Mouse (Mus musculus) limb, embryonic 11.5 days (tissue): Measurements from ENCODE around the gene Adamts17. TPM values are rescaled to one million over a fixed set of nuclear protein-coding genes. Genes with fewer than 3 reads are reported as not detected.

Source experiments
- ATAC-seq: fragments of 200-750 bp; cut with Nextera tagmentation; 2 replicates; pipeline ENCODE4 v1.8.0; 2017; ENCODE audit warnings: low read depth; ENCODE audit not compliant: insufficient number of reproducible peaks, low FRiP score, low TSS enrichment
- DNase-seq: peaks from one replicate; pipeline ENCODE4 v3.0.0-alpha.2; 2015; ENCODE audit warnings: low spot score
- H3K27ac ChIP-seq: fragments of 300-500 bp; sonication (generic); replicated peaks from 2 replicates; pipeline ENCODE4 v1.5.1; 2014; ENCODE audit warnings: low read depth, mild to moderate bottlenecking, low read length
- H3K27me3 ChIP-seq: fragments of 300-500 bp; sonication (generic); 2 replicates; pipeline ENCODE4 v1.6.1; 2014; ENCODE audit warnings: mild to moderate bottlenecking, low read length, mixed read lengths; ENCODE audit not compliant: control insufficient read depth, insufficient read depth
- H3K36me3 ChIP-seq: fragments of 300-500 bp; sonication (generic); 2 replicates; pipeline ENCODE4 v1.6.1; 2014; ENCODE audit warnings: mild to moderate bottlenecking, low read length, moderate library complexity, mixed read lengths; ENCODE audit not compliant: control insufficient read depth, insufficient read depth
- H3K4me1 ChIP-seq: fragments of 300-500 bp; sonication (generic); 2 replicates; pipeline ENCODE4 v1.6.1; 2014; ENCODE audit warnings: low read length, mixed read lengths; ENCODE audit not compliant: control insufficient read depth, insufficient read depth
- H3K4me2 ChIP-seq: fragments of 300-500 bp; sonication (generic); 2 replicates; pipeline ENCODE4 v1.6.1; 2014; ENCODE audit warnings: low read depth, mild to moderate bottlenecking, moderate library complexity; ENCODE audit not compliant: severe bottlenecking
- H3K4me3 ChIP-seq: fragments of 300-500 bp; sonication (generic); 2 replicates; pipeline ENCODE4 v1.5.1; 2014; ENCODE audit warnings: low read depth, low read length
- H3K9ac ChIP-seq: fragments of 300-500 bp; sonication (generic); 2 replicates; pipeline ENCODE4 v1.6.1; 2014; ENCODE audit warnings: mild to moderate bottlenecking, low read length
- H3K9me3 ChIP-seq: fragments of 300-500 bp; sonication (generic); 2 replicates; pipeline ENCODE4 v1.6.1; 2016; ENCODE audit warnings: low read length; ENCODE audit not compliant: control insufficient read depth
- WGBS: fragments of 180-500 bp; shearing (Covaris S2); extraction: QIAGEN DNeasy Blood & Tissue Kit; methylation state at CpG from one replicate; pipeline ENCODE4 v1.1.7; 2014; 5-methylcytosine and 5-hydroxymethylcytosine counted together
- polyA plus RNA-seq: library from polyadenylated mRNA; unstranded; fragments of >200 nt; fragmentation: Nextera tagmentation; extraction: Ambion mirVana; gene quantifications from 2 replicates; pipeline ENCODE4 v1.2.1, GENCODE M21; 2014

Adamts17 gene
- polyA plus RNA-seq: 7.7 and 8.4 TPM in 2 replicates

DNA sequence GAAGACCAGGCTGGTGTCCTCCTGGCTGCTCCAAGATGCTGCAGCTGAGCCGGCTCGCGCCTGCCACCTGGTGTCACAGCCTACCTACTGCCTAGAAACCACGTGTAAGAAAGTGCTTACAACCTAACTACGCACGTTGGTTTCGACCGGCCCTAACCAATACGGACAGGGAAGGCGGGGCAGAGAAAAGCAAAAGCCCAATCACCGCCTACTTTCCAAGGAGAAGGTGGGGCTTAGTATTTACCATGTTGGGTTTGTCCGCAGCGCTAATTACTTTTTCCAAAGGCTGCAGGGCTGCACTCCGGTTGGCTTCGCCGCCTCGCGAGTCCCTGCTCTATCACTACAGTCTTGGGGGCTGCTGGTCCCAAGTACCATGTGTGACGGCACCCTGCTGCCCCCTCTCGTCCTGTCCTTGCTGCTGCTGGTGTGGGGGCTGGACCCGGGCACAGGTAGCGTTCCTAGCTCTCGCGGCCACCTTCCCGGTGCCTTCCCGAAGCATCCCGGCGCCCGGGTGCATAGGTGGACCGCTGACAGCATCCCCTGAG is at the start of gene Adamts17:
Adamts17 (plus strand) TSS at position 273 of the 545 bp plus-strand sequence.
- Histone ChIP-seq H3K4me1 (peaks cover 11% of the 10 kb centered on the region; the same call in 1 of the 2 replicates), H3K9ac (peak within 1 kb of the TSS; percentile 65), H3K4me3 (peak within 1 kb of the TSS; percentile 67), H3K27ac (no peak within 1 kb of the TSS), H3K36me3 (no peaks in the 10 kb centered on the region), H3K27me3 (no peaks in the 10 kb centered on the region), H3K4me2 (peak within 1 kb of the TSS; percentile 100), H3K9me3 (no peaks in the 10 kb centered on the region)
- WGBS: under 1% methylated on average over 30 of the region's 30 CpGs
- DNase-seq (peak; percentile 95), ATAC-seq (peak; percentile 96)

GRCm38 (mm10) chr7:66789860-66790748 is 49.4 kb upstream of the Adamts17 start:
- no peak overlapping the region for H3K9ac ChIP-seq
- H3K4me1 ChIP-seq: peaks cover 8% of the 10 kb centered on the region; the same call in 1 of the 2 replicates
- H3K9me3 ChIP-seq: no peaks in the 10 kb centered on the region
- WGBS: 22% methylated on average over 8 of the region's 8 CpGs
- no peak overlapping the region for H3K4me2 ChIP-seq
- no peaks in the 10 kb centered on the region for H3K36me3 ChIP-seq
- no peaks in the 10 kb centered on the region for H3K27me3 ChIP-seq
- ATAC-seq (no peak), DNase-seq (peak; percentile 36)
- H3K4me3 ChIP-seq: no peak overlapping the region
- H3K27ac ChIP-seq: no peak overlapping the region

DNA sequence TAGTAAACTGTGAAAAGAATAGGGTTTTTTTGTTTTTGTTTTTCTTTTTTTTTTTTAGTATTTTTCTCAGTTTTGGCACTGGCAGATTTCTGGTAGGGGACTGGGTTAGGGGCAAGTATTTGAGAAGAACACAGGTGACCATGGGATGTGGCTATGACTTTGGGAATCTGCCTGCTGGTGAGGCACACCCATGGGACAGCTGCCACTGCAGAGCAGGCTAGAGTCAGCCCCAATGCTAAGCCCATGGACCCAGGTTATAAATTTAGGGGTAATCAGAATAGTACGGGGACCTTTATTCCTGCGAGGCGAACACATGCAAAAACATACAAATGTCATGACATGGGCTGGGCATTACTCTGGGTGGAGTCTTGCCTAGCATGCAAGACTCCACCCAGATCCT is 48.5 kb upstream of the Adamts17 start:
- H3K9ac ChIP-seq: no peak overlapping the region
- peaks cover 8% of the 10 kb centered on the region; the same call in 1 of the 2 replicates for H3K4me1 ChIP-seq
- no peak for DNase-seq
- 89% methylated on average over 3 of the region's 3 CpGs for WGBS
- ATAC-seq: no peak
- H3K9me3 ChIP-seq: no peaks in the 10 kb centered on the region
- H3K27me3 ChIP-seq: no peaks in the 10 kb centered on the region
- no peaks in the 10 kb centered on the region for H3K36me3 ChIP-seq
- H3K4me2 ChIP-seq: no peak overlapping the region
- no peak overlapping the region for H3K4me3 ChIP-seq
- no peak overlapping the region for H3K27ac ChIP-seq

DNA sequence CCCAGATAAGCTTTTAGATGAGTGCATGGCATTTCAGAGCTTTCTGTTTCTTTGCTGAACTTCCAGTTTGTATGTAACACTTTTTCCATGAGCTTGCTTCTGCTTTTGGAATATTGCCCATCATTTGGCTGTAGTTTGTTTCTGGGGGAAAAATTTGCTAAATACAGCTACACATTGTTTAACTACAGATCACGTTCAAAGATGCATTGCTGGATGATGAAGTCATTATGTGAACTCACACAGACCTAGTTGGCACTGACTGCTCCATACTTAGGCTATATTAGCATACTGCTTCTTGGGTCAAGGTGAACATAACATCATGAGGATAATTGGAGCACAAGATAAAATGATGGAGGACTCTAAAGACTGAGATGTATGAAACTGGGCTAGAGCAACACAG is 42.6 kb upstream of the Adamts17 start:
- H3K27ac ChIP-seq: no peak overlapping the region

DNA sequence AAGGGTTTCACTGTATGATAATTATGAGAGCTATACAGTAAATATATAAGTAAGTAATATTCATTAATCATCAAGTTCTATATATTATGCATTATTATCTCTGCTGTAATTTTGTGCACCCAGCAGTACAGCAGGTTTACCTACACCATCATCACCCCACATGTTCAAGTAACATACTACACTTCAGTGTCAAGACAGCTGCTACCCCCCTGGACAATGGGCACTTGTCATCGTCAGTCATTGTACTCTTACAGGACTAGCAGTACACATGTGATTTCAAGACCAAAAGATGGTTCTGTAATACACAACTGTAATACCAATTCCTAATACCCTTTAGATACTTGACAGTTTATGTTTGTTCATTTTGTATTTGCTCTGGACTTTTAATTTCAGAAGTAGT is 42.2 kb upstream of the Adamts17 start:
- no peak overlapping the region for H3K4me3 ChIP-seq
- no peaks in the 10 kb centered on the region for H3K27me3 ChIP-seq
- WGBS: 91% methylated on average over 1 of the region's 1 CpGs
- H3K4me1 ChIP-seq: no peaks in the 10 kb centered on the region; the same call in 1 of the 2 replicates
- no peak overlapping the region for H3K27ac ChIP-seq
- H3K9ac ChIP-seq: no peak overlapping the region
- DNase-seq (no peak), ATAC-seq (no peak)
- no peaks in the 10 kb centered on the region for H3K9me3 ChIP-seq
- H3K4me2 ChIP-seq: no peak overlapping the region
- H3K36me3 ChIP-seq: no peaks in the 10 kb centered on the region

More for the DNA sequence above, 42.6 kb upstream of the Adamts17 start:
- DNase-seq (no peak), ATAC-seq (no peak)
- Histone ChIP-seq H3K4me3 (no peak overlapping the region), H3K36me3 (no peaks in the 10 kb centered on the region), H3K9ac (no peak overlapping the region), H3K4me2 (no peak overlapping the region), H3K9me3 (no peaks in the 10 kb centered on the region), H3K4me1 (no peaks in the 10 kb centered on the region; the same call in 1 of the 2 replicates), H3K27me3 (no peaks in the 10 kb centered on the region)
- 84% methylated on average over 1 of the region's 1 CpGs for WGBS

DNA sequence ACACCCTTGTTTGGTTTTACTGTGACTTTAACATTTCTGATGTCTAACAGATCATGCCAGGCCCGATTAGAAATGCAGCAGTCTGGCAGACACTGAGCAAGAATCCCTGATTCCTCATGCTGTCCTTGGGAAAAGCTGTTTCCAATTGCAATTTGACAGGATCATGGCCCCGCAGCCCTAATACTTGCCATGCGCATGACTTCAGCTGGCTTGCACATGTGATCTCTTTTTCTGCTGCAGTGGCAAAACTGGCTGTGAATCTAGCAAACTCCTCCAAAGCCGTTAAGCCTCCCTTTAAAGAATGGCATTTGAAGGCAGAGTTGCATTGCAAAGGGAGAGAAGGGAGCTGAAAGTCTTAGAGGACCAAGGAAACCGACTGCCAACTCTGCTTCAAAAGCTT is 40.7 kb upstream of the Adamts17 start:
- Histone ChIP-seq H3K9me3 (no peaks in the 10 kb centered on the region), H3K4me3 (no peak overlapping the region), H3K4me1 (no peaks in the 10 kb centered on the region; the same call in 1 of the 2 replicates), H3K27me3 (no peaks in the 10 kb centered on the region), H3K36me3 (no peaks in the 10 kb centered on the region), H3K9ac (no peak overlapping the region), H3K27ac (no peak overlapping the region), H3K4me2 (no peak overlapping the region)
- ATAC-seq (no peak), DNase-seq (peak; percentile 60)
- whole genome bisulfite sequencing: 21% methylated on average over 5 of the region's 5 CpGs

- WGBS: 85% methylated on average over 5 of the region's 5 CpGs
- Histone ChIP-seq H3K4me3 (no peak overlapping the region), H3K36me3 (no peaks in the 10 kb centered on the region), H3K9me3 (no peaks in the 10 kb centered on the region), H3K27ac (no peak overlapping the region), H3K4me1 (no peaks in the 10 kb centered on the region; the same call in 1 of the 2 replicates), H3K9ac (no peak overlapping the region), H3K27me3 (no peaks in the 10 kb centered on the region), H3K4me2 (no peak overlapping the region)
- ATAC-seq (no peak), DNase-seq (no peak)
Measured at GRCm38 (mm10) chr7:66800784-66801183, 38.8 kb upstream of the Adamts17 start.

- no peak for DNase-seq
- H3K9ac ChIP-seq: no peak overlapping the region
- no peaks in the 10 kb centered on the region; the same call in 1 of the 2 replicates for H3K4me1 ChIP-seq
- H3K4me3 ChIP-seq: no peak overlapping the region
- H3K36me3 ChIP-seq: no peaks in the 10 kb centered on the region
- no peak overlapping the region for H3K27ac ChIP-seq
- ATAC-seq: no peak
- H3K9me3 ChIP-seq: no peaks in the 10 kb centered on the region
- no peak overlapping the region for H3K4me2 ChIP-seq
- no peaks in the 10 kb centered on the region for H3K27me3 ChIP-seq
Measured at GRCm38 (mm10) chr7:66801785-66802184, 37.8 kb upstream of the Adamts17 start.
